Mouse (Mus musculus) NIH3T3 (cell line): ENCODE results near the gene Ly6g6f.
"Not testable (repeated sequence)": the region's sequence is repeated elsewhere in the genome, so short reads cannot be mapped to it uniquely, and the experiment has no call there.

ENCODE experiments used
- DNase-seq: peaks from one replicate; pipeline ENCODE4 v3.0.0-alpha.2; 2012; ENCODE audit warnings: low read depth

Ly6g6f gene

GRCm38 (mm10) chr17:35052271-35052798, 33.1 kb downstream of the Ly6g6f start:
- no peak for DNase-seq

GRCm38 (mm10) chr17:35051156-35052086, 34.0 kb downstream of the Ly6g6f start:
- peak; percentile 90 for DNase-seq

- DNase-seq = peak; percentile 88
Observed at GRCm38 (mm10) chr17:35050126-35050750, 35.2 kb downstream of the Ly6g6f start.

GRCm38 (mm10) chr17:35049561-35050016, 35.8 kb downstream of the Ly6g6f start, which contains the start of gene Clic1:
Gene Clic1, plus strand, starts transcription at chr17:35049966.
- peak; percentile 90 for DNase-seq

GRCm38 (mm10) chr17:35048932-35049440, 36.4 kb downstream of the Ly6g6f start:
- no peak for DNase-seq

- DNase-seq = peak; percentile 53
Observed at GRCm38 (mm10) chr17:35048149-35048931, 37.1 kb downstream of the Ly6g6f start.

GRCm38 (mm10) chr17:35047688-35048087, 37.7 kb downstream of the Ly6g6f start:
- no peak for DNase-seq

- peak; percentile 99 for DNase-seq
Observed at GRCm38 (mm10) chr17:35046681-35047455, 38.5 kb downstream of the Ly6g6f start, which contains the start of gene Msh5. Gene Msh5, minus strand, starts transcription at chr17:35046745.

GRCm38 (mm10) chr17:35045807-35046680, 39.4 kb downstream of the Ly6g6f start:
- DNase-seq = no peak

GRCm38 (mm10) chr17:35044904-35045806, 40.3 kb downstream of the Ly6g6f start:
- no peak for DNase-seq

- peak; percentile 55 for DNase-seq
Observed at GRCm38 (mm10) chr17:35043794-35044193, 41.6 kb downstream of the Ly6g6f start.

- DNase-seq = peak; percentile 88
Observed at GRCm38 (mm10) chr17:35039121-35039873, 46.1 kb downstream of the Ly6g6f start.

- DNase-seq = peak; percentile 50
Observed at GRCm38 (mm10) chr17:35034896-35035295, 50.5 kb downstream of the Ly6g6f start.

- DNase-seq = not testable (repeated sequence)
Observed at GRCm38 (mm10) chr17:35033703-35034102, 51.7 kb downstream of the Ly6g6f start.

- DNase-seq = no peak
Observed at GRCm38 (mm10) chr17:35032323-35032870, 53.0 kb downstream of the Ly6g6f start.

GRCm38 (mm10) chr17:35031880-35032279, 53.5 kb downstream of the Ly6g6f start:
- no peak for DNase-seq

- DNase-seq = no peak
Observed at GRCm38 (mm10) chr17:35031272-35031671, 54.1 kb downstream of the Ly6g6f start.
